Mouse (Mus musculus): ENCODE data around the gene Eif6. TPM values are rescaled to one million over a fixed set of nuclear protein-coding genes. Genes with fewer than 3 reads are reported as not detected.
A peak's percentile ranks its signal among the peaks of the same experiment; 100 is the strongest.

Eif6 gene
- polyA plus RNA-seq, 1 experiment = 340 TPM

GRCm38 (mm10) chr2:155820779-155821178 is 5.9 kb downstream of the Eif6 start:
- no peaks in the 10 kb centered on the region for H3K27me3 ChIP-seq (ENCODE audit: control insufficient read depth, insufficient read depth, insufficient read length)
- no peak overlapping the region for H3K4me3 ChIP-seq (ENCODE audit: insufficient read depth, poor library complexity, severe bottlenecking)
- peaks cover 72% of the 10 kb centered on the region for H3K79me2 ChIP-seq (ENCODE audit: control insufficient read depth, insufficient read depth)
- H3K36me3 ChIP-seq (ENCODE audit: control insufficient read depth, insufficient read depth) = peaks cover 67% of the 10 kb centered on the region
- no peak overlapping the region for H3ac ChIP-seq (ENCODE audit: control insufficient read depth, insufficient read length, low read depth)
- TF ChIP-seq CEBPB (IDR thresholded peaks at IDR 0.05; ENCODE audit: low read depth) = no peak
- TF ChIP-seq USF1 (IDR thresholded peaks at IDR 0.05; ENCODE audit: low read depth) = peak; percentile 7
- peaks cover 41% of the 10 kb centered on the region for H3K79me3 ChIP-seq (ENCODE audit: low read depth)

- H3K79me3 ChIP-seq (ENCODE audit: low read depth) = peaks cover 31% of the 10 kb centered on the region
- H3ac ChIP-seq (ENCODE audit: control insufficient read depth, insufficient read length, low read depth) = peak overlapping the region; percentile 26
- H3K4me3 ChIP-seq (ENCODE audit: insufficient read depth, poor library complexity, severe bottlenecking) = no peak overlapping the region
- no peaks in the 10 kb centered on the region for H3K27me3 ChIP-seq (ENCODE audit: control insufficient read depth, insufficient read depth, insufficient read length)
- no peak for TF ChIP-seq CTCF (IDR thresholded peaks at IDR 0.05; ENCODE audit: control insufficient read depth, insufficient read depth, insufficient read length)
- TF ChIP-seq MYOD1 (IDR thresholded peaks at IDR 0.05; ENCODE audit: control insufficient read depth, insufficient read length, low read depth) = no peak
- TF ChIP-seq MYOG (IDR thresholded peaks at IDR 0.05; ENCODE audit: control insufficient read depth, extremely low read depth, insufficient read length) = no peak
- peak; percentile 49 for TF ChIP-seq CEBPB (IDR thresholded peaks at IDR 0.05; ENCODE audit: low read depth)
- peak; percentile 45 for TF ChIP-seq MAX (IDR thresholded peaks at IDR 0.05)
- no peak for TF ChIP-seq USF1 (IDR thresholded peaks at IDR 0.05; ENCODE audit: low read depth)
- no peak for TF ChIP-seq FOSL1 (IDR thresholded peaks at IDR 0.05; ENCODE audit: insufficient read depth, low read length, poor library complexity, severe bottlenecking)
- peaks cover 60% of the 10 kb centered on the region for H3K79me2 ChIP-seq (ENCODE audit: control insufficient read depth, insufficient read depth)
- H3K36me3 ChIP-seq (ENCODE audit: control insufficient read depth, insufficient read depth) = peaks cover 59% of the 10 kb centered on the region
Measured at GRCm38 (mm10) chr2:155819449-155820251, 7.1 kb downstream of the Eif6 start.

GRCm38 (mm10) chr2:155819392-155819448 is 7.5 kb downstream of the Eif6 start, which contains the start of gene BC029722:
Gene BC029722, minus strand, starts transcription at chr2:155819426.
- Histone ChIP-seq H3K79me3 (ENCODE audit: low read depth) (peaks cover 29% of the 10 kb centered on the region), H3K36me3 (ENCODE audit: control insufficient read depth, insufficient read depth) (peaks cover 55% of the 10 kb centered on the region)

GRCm38 (mm10) chr2:155818596-155819391 is 7.9 kb downstream of the Eif6 start:
- no peaks in the 10 kb centered on the region for H3K27me3 ChIP-seq (ENCODE audit: control insufficient read depth, insufficient read depth, insufficient read length)
- H3K4me3 ChIP-seq (ENCODE audit: insufficient read depth, poor library complexity, severe bottlenecking) = peak overlapping the region; percentile 54
- peak overlapping the region; percentile 96 for H3ac ChIP-seq (ENCODE audit: control insufficient read depth, insufficient read length, low read depth)
- H3K79me2 ChIP-seq (ENCODE audit: control insufficient read depth, insufficient read depth) = peaks cover 52% of the 10 kb centered on the region
- peaks cover 24% of the 10 kb centered on the region for H3K79me3 ChIP-seq (ENCODE audit: low read depth)
- peaks cover 50% of the 10 kb centered on the region for H3K36me3 ChIP-seq (ENCODE audit: control insufficient read depth, insufficient read depth)
- no peak for TF ChIP-seq MYOG (IDR thresholded peaks at IDR 0.05; ENCODE audit: control insufficient read depth, extremely low read depth, insufficient read length)
- peak; percentile 84 for TF ChIP-seq MAX (IDR thresholded peaks at IDR 0.05)
- no peak for TF ChIP-seq CTCF (IDR thresholded peaks at IDR 0.05; ENCODE audit: control insufficient read depth, insufficient read depth, insufficient read length)
- no peak for TF ChIP-seq FOSL1 (IDR thresholded peaks at IDR 0.05; ENCODE audit: insufficient read depth, low read length, poor library complexity, severe bottlenecking)
- TF ChIP-seq CEBPB (IDR thresholded peaks at IDR 0.05; ENCODE audit: low read depth) = no peak

More at GRCm38 (mm10) chr2:155819392-155819448, 7.5 kb downstream of the Eif6 start, which contains the start of gene BC029722:
- Histone ChIP-seq H3K27me3 (ENCODE audit: control insufficient read depth, insufficient read depth, insufficient read length) (no peaks in the 10 kb centered on the region), H3ac (ENCODE audit: control insufficient read depth, insufficient read length, low read depth) (peak within 1 kb of the TSS; percentile 96), H3K4me3 (ENCODE audit: insufficient read depth, poor library complexity, severe bottlenecking) (peak within 1 kb of the TSS; percentile 54), H3K79me2 (ENCODE audit: control insufficient read depth, insufficient read depth) (peaks cover 56% of the 10 kb centered on the region)
- TF ChIP-seq CEBPB (IDR thresholded peaks at IDR 0.05; ENCODE audit: low read depth) (no peak), CTCF (IDR thresholded peaks at IDR 0.05; ENCODE audit: control insufficient read depth, insufficient read depth, insufficient read length) (no peak), USF1 (IDR thresholded peaks at IDR 0.05; ENCODE audit: low read depth) (no peak), FOSL1 (IDR thresholded peaks at IDR 0.05; ENCODE audit: insufficient read depth, low read length, poor library complexity, severe bottlenecking) (no peak), MAX (IDR thresholded peaks at IDR 0.05) (no peak), MYOD1 (IDR thresholded peaks at IDR 0.05; ENCODE audit: control insufficient read depth, insufficient read length, low read depth) (no peak), MYOG (IDR thresholded peaks at IDR 0.05; ENCODE audit: control insufficient read depth, extremely low read depth, insufficient read length) (no peak)

GRCm38 (mm10) chr2:155817301-155818245 is 9.2 kb downstream of the Eif6 start:
- Histone ChIP-seq H3K4me3 (ENCODE audit: insufficient read depth, poor library complexity, severe bottlenecking) (peak overlapping the region; percentile 54), H3K79me2 (ENCODE audit: control insufficient read depth, insufficient read depth) (peaks cover 40% of the 10 kb centered on the region), H3K79me3 (ENCODE audit: low read depth) (peaks cover 13% of the 10 kb centered on the region), H3K36me3 (ENCODE audit: control insufficient read depth, insufficient read depth) (peaks cover 38% of the 10 kb centered on the region), H3ac (ENCODE audit: control insufficient read depth, insufficient read length, low read depth) (peak overlapping the region; percentile 10), H3K27me3 (ENCODE audit: control insufficient read depth, insufficient read depth, insufficient read length) (no peaks in the 10 kb centered on the region)
- TF ChIP-seq FOSL1 (IDR thresholded peaks at IDR 0.05; ENCODE audit: insufficient read depth, low read length, poor library complexity, severe bottlenecking) (no peak), CEBPB (IDR thresholded peaks at IDR 0.05; ENCODE audit: low read depth) (peak; percentile 94), MYOG (IDR thresholded peaks at IDR 0.05; ENCODE audit: control insufficient read depth, extremely low read depth, insufficient read length) (no peak)
